Mouse (Mus musculus): Measurements from ENCODE around the gene Tdgf1.

Gene Tdgf1

DNA sequence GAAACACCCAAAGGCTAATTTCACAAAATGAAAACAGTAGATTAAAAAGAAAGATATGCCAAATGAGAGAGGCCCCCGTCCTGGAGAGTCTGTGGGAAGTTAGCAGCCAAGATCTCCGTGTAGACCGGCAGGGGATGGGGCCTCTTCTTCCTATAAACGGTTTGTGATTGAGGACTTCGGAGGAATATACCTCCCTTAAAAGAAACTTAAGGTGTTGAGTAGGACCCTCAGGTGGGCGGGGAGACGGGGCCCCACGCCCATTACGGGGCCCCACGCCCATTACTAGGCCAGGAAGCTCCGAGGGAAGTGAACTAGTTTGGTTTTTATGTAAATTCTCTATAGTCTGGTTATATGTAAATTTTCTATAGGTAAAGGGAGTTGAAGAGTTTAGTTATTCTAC is at the start of gene Tdgf1:
Gene Tdgf1, minus strand, starts transcription at position 233 of the 400 bp plus-strand sequence.
- WGBS = 61% methylated on average over 11 of the region's 11 CpGs

DNA sequence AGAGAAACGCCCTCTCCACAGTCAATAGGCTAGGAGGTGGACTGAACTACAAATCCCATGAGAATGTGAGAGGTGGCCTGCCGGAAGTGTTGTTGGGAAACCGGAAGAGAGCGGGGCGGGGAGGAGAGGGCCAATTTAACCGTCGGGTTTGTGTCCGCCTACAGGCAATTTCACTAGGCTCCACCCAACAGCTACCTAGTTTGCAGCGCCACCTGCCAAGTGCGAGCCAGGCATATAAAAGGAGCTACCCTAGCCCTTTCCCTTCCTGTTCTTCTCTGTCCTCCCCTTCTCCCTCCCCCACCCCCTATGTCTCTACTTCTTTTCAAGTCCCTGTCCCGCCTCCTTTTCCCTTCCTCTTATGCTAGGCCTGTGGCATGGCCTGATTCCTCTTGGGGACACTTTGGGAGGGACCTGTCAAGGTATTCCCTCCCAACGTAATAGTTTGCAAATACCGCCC is 48.8 kb upstream of the Tdgf1 start:
- 14% methylated on average over 13 of the region's 13 CpGs for WGBS

DNA sequence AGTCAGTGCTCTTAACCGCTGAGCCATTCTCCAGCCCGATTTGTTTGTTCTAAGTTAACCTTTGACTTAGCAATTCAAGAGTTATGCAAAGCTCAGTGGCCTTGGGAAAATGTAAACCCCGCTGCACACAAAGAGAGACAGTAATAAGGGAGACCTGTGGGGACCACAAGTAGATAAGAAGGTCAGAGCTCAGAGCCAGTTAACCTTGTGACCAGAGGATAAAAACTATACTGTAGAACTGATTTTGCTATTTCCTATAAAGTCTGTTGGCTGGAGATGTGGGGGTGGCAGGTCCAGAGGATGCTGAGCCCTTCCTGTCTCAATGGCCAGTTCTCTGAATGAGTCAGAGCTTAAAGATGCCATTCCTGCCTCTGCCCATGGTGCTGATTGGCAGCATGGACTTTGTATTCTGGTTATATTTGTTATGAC is 47.3 kb upstream of the Tdgf1 start:
- WGBS = 52% methylated on average over 3 of the region's 3 CpGs

DNA sequence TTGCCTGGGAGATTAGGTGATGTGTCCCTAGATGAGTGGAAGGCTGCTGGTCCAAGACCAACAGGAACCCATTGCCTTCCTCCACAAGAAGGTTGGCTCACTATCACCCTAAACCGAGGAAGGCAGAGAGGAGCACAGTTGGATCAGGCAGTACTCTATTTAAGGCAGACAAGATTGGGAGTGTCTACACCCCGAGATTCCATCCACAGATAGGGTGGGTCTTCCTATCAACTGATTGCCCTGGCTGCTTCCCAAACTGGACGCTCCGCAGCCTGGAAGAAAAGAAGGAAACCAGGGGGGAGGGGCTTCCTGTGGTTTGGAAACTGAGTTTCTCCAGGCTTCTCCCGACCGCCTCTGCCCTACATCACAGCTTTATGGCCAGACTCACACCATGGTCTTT is 44.2 kb upstream of the Tdgf1 start, which contains the start of gene Rtp3:
Gene Rtp3, minus strand, starts transcription at position 380 of the 400 bp plus-strand sequence.
- 66% methylated on average over 6 of the region's 6 CpGs for WGBS

DNA sequence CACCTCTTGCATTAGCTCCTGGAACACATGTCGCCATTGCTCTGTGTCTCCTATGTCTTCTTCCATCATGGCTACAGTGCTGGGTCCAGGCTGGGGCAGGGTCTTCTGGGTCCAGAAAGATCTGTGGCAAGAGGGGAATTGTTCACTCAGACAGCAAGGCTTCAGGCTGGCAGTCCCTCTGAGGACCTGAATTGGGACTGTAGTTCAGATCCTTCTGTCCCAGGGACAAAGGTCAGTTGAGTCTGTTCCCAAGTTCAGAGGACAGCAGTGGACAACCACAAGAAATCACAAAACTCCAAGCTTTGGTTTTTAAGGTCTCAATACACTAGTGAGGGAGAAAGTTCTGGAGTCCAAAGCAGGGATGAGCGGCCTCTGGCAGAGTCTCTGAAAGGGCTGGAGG is 43.6 kb upstream of the Tdgf1 start:
- 95% methylated on average over 2 of the region's 2 CpGs for WGBS

DNA sequence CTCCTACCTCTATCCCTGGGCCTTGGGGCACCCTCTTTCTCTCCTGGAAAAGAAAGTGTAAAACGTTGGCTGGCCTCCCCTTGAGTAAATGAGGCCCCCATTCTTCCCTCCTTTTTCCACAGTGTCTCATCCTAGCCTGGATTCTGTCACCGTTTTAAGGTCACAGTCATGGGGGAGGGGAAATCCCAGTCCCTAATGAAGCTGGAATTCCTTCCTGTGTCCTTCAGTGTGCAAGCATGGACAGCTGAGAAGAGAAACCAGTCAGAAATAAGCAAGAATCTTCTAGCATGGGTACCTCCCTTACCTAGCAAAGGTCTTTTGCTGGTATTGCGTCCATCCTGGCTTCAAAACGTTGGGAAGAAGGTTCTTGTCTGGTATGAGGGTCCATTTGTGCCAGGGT is 43.2 kb upstream of the Tdgf1 start:
- 61% methylated on average over 4 of the region's 4 CpGs for WGBS

DNA sequence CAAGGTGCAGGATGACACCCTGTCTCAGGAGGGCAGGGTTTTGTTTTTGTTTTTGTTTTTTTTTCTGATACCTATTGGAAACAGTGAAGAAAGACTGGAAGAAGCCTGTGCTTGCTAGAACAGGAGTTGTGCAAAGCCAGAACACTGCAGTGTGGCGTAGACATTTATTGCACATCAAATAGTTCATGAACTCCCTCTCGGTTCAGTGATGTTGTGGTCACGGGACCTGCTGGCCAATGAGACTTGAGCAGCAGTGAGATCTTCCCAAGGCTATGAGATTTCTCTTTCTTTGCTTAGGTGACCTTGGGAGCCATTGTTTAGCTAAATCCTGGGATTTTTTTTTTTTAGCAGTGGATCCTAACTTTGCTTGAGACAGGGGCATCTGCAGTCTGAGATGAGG is 42.1 kb upstream of the Tdgf1 start:
- WGBS = 89% methylated on average over 3 of the region's 3 CpGs

DNA sequence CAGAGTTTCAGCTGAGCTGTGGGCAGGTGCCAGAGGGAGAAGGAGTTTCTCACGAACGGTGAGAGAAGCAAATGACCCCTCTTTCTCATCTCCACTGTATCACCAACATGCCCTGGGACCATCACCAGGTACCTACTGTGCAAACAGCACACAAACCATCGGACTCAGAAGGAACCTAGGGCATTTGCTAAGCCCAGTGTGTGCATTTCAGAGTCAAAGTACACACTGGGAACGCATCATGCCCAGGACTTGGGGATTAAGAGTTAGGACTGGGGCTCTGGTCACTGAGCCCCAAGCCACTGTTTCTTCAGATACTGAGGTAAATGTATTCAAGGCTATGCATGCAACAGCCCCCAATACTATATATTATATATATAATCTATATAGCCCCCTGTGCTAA is 41.4 kb upstream of the Tdgf1 start:
- WGBS = 88% methylated on average over 4 of the region's 4 CpGs

DNA sequence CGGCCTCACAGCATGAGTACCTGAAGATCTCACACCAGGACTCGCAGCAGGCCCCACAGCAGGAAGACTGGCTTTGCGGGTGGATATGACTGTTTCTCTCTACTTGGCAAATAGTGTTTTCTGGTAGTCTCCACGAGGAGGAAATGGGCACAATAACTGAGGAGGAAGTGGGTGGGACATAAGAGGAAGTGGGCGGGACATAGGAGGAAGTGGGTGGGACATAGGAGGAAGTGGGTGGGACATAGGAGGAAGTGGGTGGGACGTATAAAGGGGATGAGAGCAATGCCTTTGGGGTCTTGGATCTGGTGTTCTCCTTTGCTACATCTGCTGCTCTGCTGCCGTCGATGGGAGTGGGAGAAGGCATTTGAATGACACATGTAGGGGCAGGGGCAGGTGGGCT is 40.0 kb upstream of the Tdgf1 start:
- WGBS = 88% methylated on average over 8 of the region's 8 CpGs

DNA sequence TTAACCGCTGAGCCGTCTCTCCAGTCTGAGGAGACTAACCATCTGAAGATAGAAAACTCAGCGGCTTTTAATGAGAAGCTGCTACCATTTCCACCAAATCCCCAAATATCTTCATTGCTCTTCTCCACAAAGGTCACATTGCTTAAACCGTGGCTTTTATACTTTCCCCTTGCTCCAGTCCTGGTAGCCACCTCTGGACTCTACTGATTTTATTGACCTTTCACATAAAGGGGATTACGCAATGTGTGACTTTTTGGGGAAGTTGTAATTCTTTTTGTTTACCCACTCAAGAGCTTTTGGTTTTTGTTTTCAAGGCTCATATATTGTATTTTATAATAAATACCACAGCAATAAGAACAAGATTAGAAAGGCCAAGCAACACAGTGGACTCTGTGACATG is 39.6 kb upstream of the Tdgf1 start:
- 96% methylated on average over 5 of the region's 5 CpGs for WGBS

DNA sequence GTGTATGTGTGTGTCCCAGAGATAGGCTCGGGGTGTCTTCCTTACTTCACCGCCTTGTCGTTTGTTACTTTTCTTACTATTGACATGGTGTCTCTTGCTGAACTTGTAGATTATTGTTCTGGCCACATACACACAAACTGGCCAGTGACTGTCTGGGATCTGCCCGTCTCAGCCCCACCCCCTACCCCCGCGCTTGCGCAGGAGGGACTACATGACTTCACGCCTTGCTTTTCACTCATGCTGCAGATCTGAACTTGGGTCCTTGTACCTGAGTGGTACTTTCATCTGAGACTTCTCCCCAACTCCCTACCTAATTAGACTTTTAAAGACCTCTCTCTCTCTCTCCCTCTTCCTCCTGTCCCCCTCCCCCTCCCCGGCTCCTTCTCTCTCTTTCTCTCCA is 38.1 kb upstream of the Tdgf1 start:
- 95% methylated on average over 9 of the region's 9 CpGs for WGBS

DNA sequence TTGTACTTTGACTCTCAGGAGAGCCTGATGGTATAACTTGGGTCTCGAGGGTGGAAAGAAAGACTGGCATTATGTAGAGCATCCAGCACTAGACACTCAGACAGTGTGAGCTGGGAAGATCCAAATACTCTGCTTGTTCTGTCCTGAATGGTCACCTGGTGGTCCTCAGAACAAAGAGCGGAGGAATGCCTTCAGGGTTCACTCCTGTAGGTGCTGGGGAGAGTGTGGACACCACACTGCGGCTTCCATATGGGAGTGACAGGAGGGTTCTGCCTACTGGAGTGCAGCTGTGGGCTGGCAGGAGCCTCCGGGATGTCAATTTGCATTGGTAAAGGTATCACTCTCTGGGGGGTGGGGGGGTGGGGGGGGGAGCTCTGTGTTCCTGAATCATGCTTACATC is 36.4 kb upstream of the Tdgf1 start:
- 56% methylated on average over 4 of the region's 4 CpGs for WGBS

DNA sequence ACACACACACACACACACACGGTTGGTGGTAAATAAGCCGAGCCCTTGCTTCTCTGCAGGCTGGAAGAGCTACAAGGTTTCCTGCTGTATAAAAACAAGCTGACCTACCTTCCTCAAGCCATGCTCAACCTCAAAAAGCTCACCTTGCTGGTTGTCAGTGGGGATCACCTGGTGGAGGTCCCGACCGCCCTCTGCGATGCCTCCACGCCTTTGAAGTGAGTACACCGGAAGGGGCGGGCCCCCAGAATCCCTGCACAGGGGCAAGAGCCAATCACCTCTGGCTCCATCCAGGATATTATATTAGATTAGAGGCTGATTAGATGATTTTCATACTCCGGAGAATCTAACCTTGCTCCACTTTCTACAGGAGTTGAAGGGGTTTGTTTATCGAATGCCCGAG is 33.5 kb upstream of the Tdgf1 start:
- 95% methylated on average over 11 of the region's 11 CpGs for WGBS

DNA sequence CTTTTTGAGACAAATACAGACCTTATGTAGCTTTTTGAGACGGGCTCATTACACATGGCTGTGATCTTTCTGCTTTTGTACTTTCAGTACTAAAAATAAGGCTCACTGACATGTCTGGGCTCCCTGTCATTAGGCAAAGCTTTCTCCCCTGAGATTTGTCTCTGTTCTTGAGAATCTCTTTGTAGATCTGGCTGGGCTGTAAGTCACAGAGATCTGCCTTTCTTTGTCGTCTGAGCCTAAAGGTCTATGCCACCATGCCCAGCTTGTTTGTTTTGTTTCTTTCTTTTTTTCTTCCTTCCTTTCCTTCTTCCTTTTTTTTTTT is 19.9 kb upstream of the Tdgf1 start:
- 67% methylated on average over 2 of the region's 2 CpGs for WGBS

DNA sequence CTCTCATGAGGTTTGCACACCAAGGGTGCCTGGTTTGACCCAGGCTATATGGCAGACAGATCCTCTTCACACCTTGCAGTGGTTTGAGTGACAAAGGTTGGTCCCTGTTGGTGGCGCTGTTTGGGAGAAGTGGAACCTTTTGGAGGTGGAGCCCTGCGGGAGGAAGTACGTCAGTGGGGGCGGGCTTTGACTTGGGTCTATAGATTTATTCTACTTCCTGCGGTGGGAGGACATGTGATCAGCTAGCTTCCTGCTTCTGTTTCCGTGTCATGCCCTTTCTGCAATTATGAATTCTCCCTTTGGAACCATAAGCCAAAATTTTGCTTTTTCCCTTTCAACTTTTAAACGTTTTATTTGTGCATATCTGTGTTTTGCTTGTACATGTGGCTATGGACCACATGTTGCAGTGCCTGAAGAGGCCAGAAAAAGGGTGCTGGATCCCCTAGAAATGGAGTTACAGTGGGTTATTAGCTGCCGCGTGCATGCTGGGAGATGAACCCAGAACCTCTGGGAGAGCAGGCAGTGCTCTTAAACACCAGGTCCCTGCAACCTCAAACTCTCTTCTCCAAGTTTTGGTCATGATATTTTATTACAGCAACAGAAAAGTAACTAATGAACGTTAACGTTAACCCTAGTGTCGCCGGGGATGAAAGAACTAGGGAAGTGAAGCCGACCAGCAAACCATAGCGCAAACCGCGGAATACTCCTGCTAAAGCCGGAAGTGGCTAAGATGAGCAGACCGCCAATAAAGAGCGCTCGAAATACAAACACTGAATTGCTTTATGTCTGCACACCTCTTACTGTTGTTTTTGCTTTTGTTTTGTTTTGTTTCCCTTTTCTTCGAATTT is 19.3 kb upstream of the Tdgf1 start:
- WGBS = 91% methylated on average over 22 of the region's 22 CpGs

DNA sequence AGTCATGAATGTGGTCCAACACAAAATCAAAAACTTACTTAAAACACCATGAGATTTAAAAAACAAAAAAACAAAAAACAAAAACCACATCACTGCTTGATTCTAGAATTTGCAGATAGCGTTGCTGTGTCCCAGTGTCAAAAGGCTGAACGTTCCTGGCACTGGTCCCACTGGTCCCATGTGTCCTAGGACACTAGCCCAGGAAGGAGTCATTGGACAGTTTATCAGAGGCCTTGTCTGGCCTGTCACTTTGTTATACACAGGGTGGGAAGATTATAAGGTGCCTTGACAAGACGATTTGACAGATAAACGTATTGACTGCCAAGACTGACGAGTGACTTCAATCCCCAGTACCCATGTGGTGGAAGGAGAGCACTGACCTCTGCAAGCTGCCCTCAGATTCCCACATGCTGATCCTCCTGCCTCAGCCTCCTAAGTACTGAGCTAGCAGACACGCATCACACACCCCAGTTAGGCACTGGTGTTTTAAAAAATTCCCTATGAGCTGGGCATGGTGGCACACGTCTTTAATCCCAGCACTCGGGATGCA is 17.7 kb upstream of the Tdgf1 start:
- WGBS = 93% methylated on average over 8 of the region's 8 CpGs

DNA sequence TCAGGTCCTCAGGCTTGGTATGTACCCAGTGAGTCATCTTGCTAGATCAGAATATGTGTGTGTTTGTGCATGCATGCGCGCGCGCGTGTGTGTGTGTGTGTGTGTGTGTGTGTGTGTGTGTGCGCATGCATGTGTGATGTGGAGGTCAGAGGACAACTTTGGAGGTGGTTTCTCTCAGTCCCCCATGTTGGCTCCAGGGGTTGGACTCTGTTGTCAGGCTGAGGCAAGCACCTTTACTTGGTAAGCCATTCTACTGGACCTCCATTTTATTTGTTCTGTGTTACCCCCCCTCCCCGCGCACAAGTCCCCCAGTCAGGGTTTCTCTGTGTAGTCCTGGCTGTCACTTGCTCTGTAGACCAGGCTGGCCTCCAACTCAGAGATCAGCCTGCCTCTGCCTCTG is 15.4 kb upstream of the Tdgf1 start:
- WGBS = 98% methylated on average over 8 of the region's 8 CpGs

DNA sequence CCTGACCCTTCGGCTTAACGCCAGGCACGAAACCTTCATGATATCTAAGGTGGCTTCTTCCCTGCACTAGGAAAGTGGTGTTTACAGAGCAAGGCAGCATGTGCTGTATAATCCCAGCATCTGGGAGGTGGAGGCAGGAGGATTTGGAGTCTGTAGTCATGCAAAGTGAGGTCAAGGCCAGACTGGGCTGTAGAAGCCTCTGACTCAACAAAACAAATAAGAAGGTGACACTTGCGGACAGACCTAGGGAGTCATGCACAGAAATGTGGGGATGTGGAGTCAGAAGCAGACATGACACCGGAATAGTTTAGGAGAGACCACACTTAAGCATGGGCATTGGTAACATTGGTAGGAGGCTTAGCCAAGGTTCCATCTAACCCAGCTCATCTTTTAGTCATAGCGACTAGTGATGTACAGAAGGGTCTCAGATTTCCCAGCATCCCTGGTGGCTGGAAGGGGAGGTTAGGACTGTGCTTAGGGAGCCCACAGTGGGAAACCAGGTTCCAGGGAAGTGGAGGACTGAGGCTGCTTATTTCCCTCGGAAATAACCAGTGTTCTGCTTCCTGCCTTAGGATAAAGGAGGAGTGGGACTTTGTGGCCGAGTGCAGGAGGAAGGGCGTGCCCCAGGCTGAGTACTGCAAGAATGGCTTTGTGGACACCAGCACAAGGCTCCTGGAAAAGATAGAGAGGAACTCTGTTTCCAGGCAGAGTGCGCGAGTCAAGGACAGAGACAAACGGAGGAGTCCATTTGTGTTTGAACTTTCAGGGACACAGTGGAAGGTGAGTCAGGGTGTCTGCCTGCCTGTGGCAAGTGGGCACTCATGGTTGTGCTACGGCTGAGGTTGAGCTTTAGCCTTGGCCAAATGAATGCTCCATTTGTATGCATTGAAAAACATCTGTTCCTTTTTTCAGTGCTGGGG is 14.5 kb upstream of the Tdgf1 start:
- 88% methylated on average over 13 of the region's 13 CpGs for WGBS

DNA sequence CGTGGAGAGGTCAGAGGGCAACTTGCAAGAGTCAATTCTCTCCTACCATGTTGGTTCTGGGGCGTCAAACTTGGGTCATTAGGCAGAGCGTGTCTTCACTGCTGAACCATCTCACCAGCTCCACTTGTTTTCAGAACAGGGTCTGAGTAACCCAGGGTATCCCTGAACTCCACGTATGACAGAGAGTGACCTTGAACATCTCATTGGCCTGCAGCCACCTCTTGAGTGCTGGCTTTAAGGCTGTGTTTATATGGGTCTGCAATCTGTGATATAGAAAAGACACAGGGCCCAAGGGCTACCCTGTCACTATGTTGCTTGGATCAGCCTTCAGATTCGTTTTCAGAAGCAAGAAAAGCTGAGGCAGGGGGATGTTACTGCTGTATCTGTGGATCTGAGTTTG is 13.7 kb upstream of the Tdgf1 start:
- 91% methylated on average over 5 of the region's 5 CpGs for WGBS

DNA sequence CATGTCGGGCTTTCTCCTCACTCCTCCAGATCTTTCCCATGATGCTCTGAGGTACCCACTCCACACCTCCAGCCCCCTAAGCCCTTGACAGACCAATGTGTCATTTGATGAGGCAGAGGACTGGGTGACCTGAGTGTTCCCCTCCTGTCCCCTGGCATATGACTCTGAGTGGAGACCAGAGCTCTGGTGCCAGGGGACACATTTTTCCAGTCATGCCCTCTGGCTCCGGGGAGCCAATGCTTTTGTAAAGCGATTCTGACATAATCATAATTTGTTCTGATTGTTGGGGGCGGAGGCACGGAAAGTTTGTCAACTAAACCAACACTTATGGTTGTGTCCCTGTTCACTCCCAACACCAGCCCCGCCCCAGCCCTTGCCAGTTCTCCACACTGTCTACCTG is 10.0 kb upstream of the Tdgf1 start:
- WGBS = 89% methylated on average over 6 of the region's 6 CpGs

DNA sequence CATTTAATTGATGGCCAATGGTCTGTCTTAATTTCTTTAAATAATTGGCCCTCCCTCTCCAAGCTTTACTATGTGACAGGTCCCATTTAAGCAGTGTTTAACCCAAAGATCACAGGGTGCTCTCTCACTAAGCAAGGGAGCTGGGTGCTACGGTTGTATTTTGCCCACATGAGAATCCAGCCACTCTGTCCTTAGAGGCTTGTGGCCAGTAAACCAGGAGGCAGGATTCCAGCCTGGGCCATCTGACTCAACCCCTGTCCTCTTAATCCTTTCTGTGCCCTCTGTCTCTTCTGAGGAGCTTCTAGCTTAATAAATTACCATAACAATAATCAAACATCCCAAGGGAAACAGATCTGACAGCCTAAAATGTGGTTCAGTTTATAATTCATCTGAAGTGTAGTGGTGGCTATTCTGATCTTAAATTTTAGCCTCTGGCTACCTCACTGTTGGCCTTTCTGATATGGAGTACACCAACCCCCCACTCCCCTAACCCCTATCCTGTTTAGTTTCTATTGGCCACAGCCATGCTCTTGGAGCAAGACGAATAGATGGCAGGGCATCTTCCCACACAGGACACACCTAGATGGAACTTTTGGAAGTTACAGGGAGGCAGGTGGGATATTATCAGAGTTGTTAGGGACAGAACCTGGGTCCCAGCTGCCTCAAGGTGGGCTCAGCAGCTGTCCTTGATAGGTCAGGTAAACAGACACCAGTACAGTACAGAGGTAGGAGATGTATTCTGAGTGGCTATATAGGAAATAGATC is 8.9 kb upstream of the Tdgf1 start:
- WGBS = 51% methylated on average over 2 of the region's 2 CpGs
